Mouse (Mus musculus): ENCODE data around the gene Anks1b. TPM values are rescaled to one million over a fixed set of nuclear protein-coding genes. Genes with fewer than 3 reads are reported as not detected.

The Anks1b gene
- polyA plus RNA-seq, 1 experiment from 2014 or later: 46.0 TPM

GRCm38 (mm10) chr10:90880854-90881560 lies 1007.7 kb downstream of the Anks1b start:
- 0 out of 2 replicates have a peak, but pooled peaks cover 5% of the 10 kb centered on the region for H3K4me1 ChIP-seq (replicated peaks)
- H3K27ac ChIP-seq: no peak overlapping the region
- H3K4me3 ChIP-seq (replicated peaks): no peak overlapping the region
- H3K27me3 ChIP-seq: no peaks in the 10 kb centered on the region
- 43% methylated on average over 8 of the region's 8 CpGs for WGBS
- ATAC-seq: no peak
- H3K9ac ChIP-seq (replicated peaks): no peak overlapping the region
- no peaks in the 10 kb centered on the region for H3K9me3 ChIP-seq
- H3K4me2 ChIP-seq (replicated peaks): no peak overlapping the region
- no peaks in the 10 kb centered on the region for H3K36me3 ChIP-seq

DNA sequence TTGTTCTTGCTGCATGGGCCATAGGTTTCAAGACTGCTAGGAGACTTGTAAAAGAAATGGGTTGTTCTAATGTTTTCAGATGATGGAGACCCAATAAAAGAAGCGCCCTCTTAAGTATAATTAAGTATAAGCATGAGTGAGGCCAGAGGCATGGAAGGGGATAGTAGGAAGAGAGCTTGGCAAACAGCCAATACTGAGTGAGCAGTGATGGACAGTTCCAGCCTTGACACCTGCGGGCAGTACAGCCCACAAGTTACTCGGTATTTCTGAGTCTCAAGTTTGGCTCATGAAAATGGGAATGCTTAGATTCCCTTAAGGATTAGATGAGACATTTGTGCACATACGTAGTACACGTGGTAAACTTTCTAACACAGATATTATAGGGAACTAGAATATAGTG lies 1016.3 kb downstream of the Anks1b start:
- H3K4me1 ChIP-seq (replicated peaks): no peaks in the 10 kb centered on the region; the same call in 1 of the 2 replicates
- no peak overlapping the region for H3K27ac ChIP-seq
- no peaks in the 10 kb centered on the region for H3K27me3 ChIP-seq
- no peaks in the 10 kb centered on the region for H3K36me3 ChIP-seq
- no peaks in the 10 kb centered on the region for H3K9me3 ChIP-seq
- no peak overlapping the region for H3K9ac ChIP-seq (replicated peaks)
- WGBS: 87% methylated on average over 5 of the region's 5 CpGs
- ATAC-seq: no peak
- H3K4me2 ChIP-seq (replicated peaks): no peak overlapping the region
- no peak overlapping the region for H3K4me3 ChIP-seq (replicated peaks)

DNA sequence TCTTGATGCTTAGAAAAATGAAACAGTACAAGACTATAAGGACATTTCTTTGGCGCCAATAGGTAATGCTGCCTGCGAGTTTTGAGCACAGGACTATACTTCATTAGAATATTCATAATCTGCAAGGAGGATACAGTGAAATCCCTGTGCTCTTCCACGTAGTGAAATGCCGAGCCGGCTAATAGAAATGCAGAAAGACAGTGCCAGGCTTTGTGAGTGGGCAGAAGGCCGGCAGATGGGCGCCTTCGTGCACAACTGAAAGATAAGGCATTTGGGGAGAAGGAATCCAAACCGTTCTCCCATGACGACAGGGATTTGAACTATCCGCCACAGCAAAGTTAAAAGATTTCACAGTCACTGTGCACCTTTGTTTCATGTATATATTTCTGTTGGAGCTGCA lies 1019.4 kb downstream of the Anks1b start:
- Histone ChIP-seq H3K36me3 (no peaks in the 10 kb centered on the region; the same call in 1 of the 2 replicates), H3K9ac (replicated peaks) (no peak overlapping the region), H3K27me3 (no peaks in the 10 kb centered on the region), H3K4me1 (replicated peaks) (no peaks in the 10 kb centered on the region; the same call in 1 of the 2 replicates), H3K4me2 (replicated peaks) (no peak overlapping the region), H3K4me3 (replicated peaks) (no peak overlapping the region), H3K27ac (peak overlapping the region; percentile 48), H3K9me3 (no peaks in the 10 kb centered on the region)
- WGBS: 56% methylated on average over 11 of the region's 11 CpGs
- ATAC-seq: no peak

- Histone ChIP-seq H3K36me3 (no peaks in the 10 kb centered on the region; the same call in 1 of the 2 replicates), H3K27me3 (no peaks in the 10 kb centered on the region), H3K9ac (replicated peaks) (no peak overlapping the region), H3K9me3 (no peaks in the 10 kb centered on the region), H3K4me1 (replicated peaks) (no peaks in the 10 kb centered on the region; the same call in 1 of the 2 replicates), H3K4me2 (replicated peaks) (no peak overlapping the region), H3K27ac (no peak overlapping the region), H3K4me3 (replicated peaks) (no peak overlapping the region)
- WGBS: 75% methylated on average over 3 of the region's 3 CpGs
- ATAC-seq: no peak
Observed at GRCm38 (mm10) chr10:90897894-90898293, 1024.6 kb downstream of the Anks1b start.

GRCm38 (mm10) chr10:90904185-90904584 lies 1030.9 kb downstream of the Anks1b start:
- no peaks in the 10 kb centered on the region for H3K27me3 ChIP-seq
- H3K9me3 ChIP-seq: no peaks in the 10 kb centered on the region
- H3K4me2 ChIP-seq (replicated peaks): no peak overlapping the region
- H3K4me1 ChIP-seq (replicated peaks): no peaks in the 10 kb centered on the region
- no peak overlapping the region for H3K27ac ChIP-seq
- no peak overlapping the region for H3K4me3 ChIP-seq (replicated peaks)
- ATAC-seq: no peak
- no peaks in the 10 kb centered on the region for H3K36me3 ChIP-seq
- H3K9ac ChIP-seq (replicated peaks): no peak overlapping the region

- H3K36me3 ChIP-seq: no peaks in the 10 kb centered on the region
- no peaks in the 10 kb centered on the region for H3K9me3 ChIP-seq
- no peak for ATAC-seq
- H3K4me3 ChIP-seq (replicated peaks): no peak overlapping the region
- WGBS: 74% methylated on average over 8 of the region's 8 CpGs
- no peaks in the 10 kb centered on the region for H3K27me3 ChIP-seq
- H3K27ac ChIP-seq: no peak overlapping the region
- H3K4me2 ChIP-seq (replicated peaks): no peak overlapping the region
- H3K4me1 ChIP-seq (replicated peaks): no peaks in the 10 kb centered on the region
- no peak overlapping the region for H3K9ac ChIP-seq (replicated peaks)
Observed at GRCm38 (mm10) chr10:90907381-90907780, 1034.1 kb downstream of the Anks1b start.

GRCm38 (mm10) chr10:90923476-90923875 lies 1050.2 kb downstream of the Anks1b start:
- no peak overlapping the region for H3K9ac ChIP-seq (replicated peaks)
- no peak for ATAC-seq
- 0 out of 2 replicates have a peak, but pooled peaks cover 3% of the 10 kb centered on the region for H3K36me3 ChIP-seq
- 90% methylated on average over 7 of the region's 7 CpGs for WGBS
- no peak overlapping the region for H3K4me2 ChIP-seq (replicated peaks)
- no peak overlapping the region for H3K4me3 ChIP-seq (replicated peaks)
- no peaks in the 10 kb centered on the region for H3K27me3 ChIP-seq
- H3K27ac ChIP-seq: no peak overlapping the region
- no peaks in the 10 kb centered on the region for H3K4me1 ChIP-seq (replicated peaks)
- H3K9me3 ChIP-seq: peaks cover 3% of the 10 kb centered on the region; the same call in 1 of the 2 replicates

DNA sequence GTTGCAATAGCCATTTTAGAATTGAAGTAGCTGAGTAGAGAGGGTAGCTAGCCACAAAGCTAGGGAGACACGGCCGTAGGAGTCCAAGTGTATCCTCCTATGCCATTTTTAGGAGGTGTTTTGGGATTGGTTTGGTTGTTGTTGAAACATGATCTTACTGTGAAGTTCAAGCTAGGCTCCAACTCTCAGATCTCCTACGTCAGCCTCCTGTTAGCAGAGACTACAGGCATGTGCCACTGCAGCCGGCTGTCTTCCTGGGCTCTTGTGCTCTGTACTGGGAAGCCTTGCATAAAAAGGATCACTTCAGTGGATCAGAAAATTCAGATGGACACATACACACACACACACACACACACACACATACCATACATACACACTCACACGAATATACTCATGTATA lies 1059.8 kb downstream of the Anks1b start:
- H3K9me3 ChIP-seq: peaks cover 3% of the 10 kb centered on the region; the same call in 1 of the 2 replicates
- peaks cover 7% of the 10 kb centered on the region for H3K4me1 ChIP-seq (replicated peaks)
- H3K27ac ChIP-seq: no peak overlapping the region
- no peak overlapping the region for H3K4me2 ChIP-seq (replicated peaks)
- no peak overlapping the region for H3K9ac ChIP-seq (replicated peaks)
- no peaks in the 10 kb centered on the region for H3K27me3 ChIP-seq
- no peak overlapping the region for H3K4me3 ChIP-seq (replicated peaks)
- WGBS: 83% methylated on average over 5 of the region's 5 CpGs
- H3K36me3 ChIP-seq: peaks cover 6% of the 10 kb centered on the region; the same call in 1 of the 2 replicates
- no peak for ATAC-seq

- no peak overlapping the region for H3K27ac ChIP-seq
- 68% methylated on average over 13 of the region's 13 CpGs for WGBS
Observed at GRCm38 (mm10) chr10:90934678-90935077, 1061.4 kb downstream of the Anks1b start.

DNA sequence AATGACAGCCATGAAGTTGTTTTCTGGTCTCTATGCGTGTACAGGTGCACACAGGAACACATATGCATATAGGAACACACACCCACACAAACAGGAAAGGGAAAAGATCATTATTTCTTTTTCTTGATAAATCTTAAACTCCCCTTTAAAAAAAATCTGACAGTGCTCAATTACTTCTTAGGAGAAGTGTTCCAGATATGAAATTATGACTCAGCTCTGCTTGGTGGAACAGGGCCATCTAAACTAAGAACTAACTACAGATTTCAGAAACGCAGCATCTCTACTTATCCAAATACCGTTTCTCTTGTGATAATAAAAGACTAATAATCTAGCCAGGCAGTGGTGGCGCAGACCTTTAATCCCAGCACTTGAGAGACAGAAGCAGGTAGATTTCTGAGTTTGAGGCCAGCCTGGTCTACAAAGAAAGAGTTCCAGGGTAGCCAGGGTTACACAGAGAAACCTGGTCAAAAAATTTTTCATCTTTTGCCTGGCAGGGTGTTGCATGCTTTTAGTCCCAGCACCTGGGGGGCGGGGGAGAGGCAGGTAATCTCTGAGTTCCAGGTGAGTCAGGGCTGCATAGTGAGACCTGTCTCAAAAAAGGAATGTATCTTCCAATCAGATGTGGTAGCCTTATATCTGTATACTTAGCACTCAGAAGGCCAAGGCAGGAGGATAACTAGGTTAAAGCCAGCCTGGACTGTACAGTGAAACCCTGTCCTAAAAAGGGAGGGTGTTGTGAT lies 1064.6 kb downstream of the Anks1b start:
- H3K4me3 ChIP-seq (replicated peaks): no peak overlapping the region
- 92% methylated on average over 5 of the region's 5 CpGs for WGBS
- H3K4me2 ChIP-seq (replicated peaks): no peak overlapping the region
- no peaks in the 10 kb centered on the region for H3K27me3 ChIP-seq
- no peak overlapping the region for H3K27ac ChIP-seq
- no peak for ATAC-seq
- H3K36me3 ChIP-seq: peaks cover 15% of the 10 kb centered on the region
- no peaks in the 10 kb centered on the region for H3K9me3 ChIP-seq
- no peaks in the 10 kb centered on the region for H3K4me1 ChIP-seq (replicated peaks)
- no peak overlapping the region for H3K9ac ChIP-seq (replicated peaks)

More at GRCm38 (mm10) chr10:90934678-90935077, 1061.4 kb downstream of the Anks1b start:
- H3K4me3 ChIP-seq (replicated peaks): no peak overlapping the region
- H3K4me1 ChIP-seq (replicated peaks): peaks cover 7% of the 10 kb centered on the region
- no peaks in the 10 kb centered on the region for H3K36me3 ChIP-seq
- H3K9me3 ChIP-seq: no peaks in the 10 kb centered on the region
- no peak for ATAC-seq
- H3K27me3 ChIP-seq: no peaks in the 10 kb centered on the region
- no peak overlapping the region for H3K9ac ChIP-seq (replicated peaks)
- H3K4me2 ChIP-seq (replicated peaks): no peak overlapping the region

GRCm38 (mm10) chr10:90940521-90941520 lies 1067.5 kb downstream of the Anks1b start:
- H3K4me2 ChIP-seq (replicated peaks): no peak overlapping the region
- H3K9me3 ChIP-seq: no peaks in the 10 kb centered on the region
- no peak overlapping the region for H3K9ac ChIP-seq (replicated peaks)
- no peak for ATAC-seq
- H3K4me1 ChIP-seq (replicated peaks): no peaks in the 10 kb centered on the region
- 83% methylated on average over 15 of the region's 15 CpGs for WGBS
- H3K36me3 ChIP-seq: peaks cover 27% of the 10 kb centered on the region
- no peaks in the 10 kb centered on the region for H3K27me3 ChIP-seq
- H3K27ac ChIP-seq: no peak overlapping the region
- H3K4me3 ChIP-seq (replicated peaks): no peak overlapping the region
